Mouse (Mus musculus) naive thymus-derived CD4-positive, alpha-beta T cell, adult 5 months (primary cell): ENCODE measurements around the gene Ints12. TPM values are rescaled to one million over a fixed set of nuclear protein-coding genes. Genes with fewer than 3 reads are reported as not detected.

Source experiments
- polyA plus RNA-seq: library from polyadenylated mRNA; unstranded; fragments of 100-300 nt; shearing (Covaris generic); gene quantifications from one replicate; pipeline ENCODE4 v1.2.1, GENCODE M21; 2017

Gene Ints12
- polyA plus RNA-seq = 22.4 TPM

DNA sequence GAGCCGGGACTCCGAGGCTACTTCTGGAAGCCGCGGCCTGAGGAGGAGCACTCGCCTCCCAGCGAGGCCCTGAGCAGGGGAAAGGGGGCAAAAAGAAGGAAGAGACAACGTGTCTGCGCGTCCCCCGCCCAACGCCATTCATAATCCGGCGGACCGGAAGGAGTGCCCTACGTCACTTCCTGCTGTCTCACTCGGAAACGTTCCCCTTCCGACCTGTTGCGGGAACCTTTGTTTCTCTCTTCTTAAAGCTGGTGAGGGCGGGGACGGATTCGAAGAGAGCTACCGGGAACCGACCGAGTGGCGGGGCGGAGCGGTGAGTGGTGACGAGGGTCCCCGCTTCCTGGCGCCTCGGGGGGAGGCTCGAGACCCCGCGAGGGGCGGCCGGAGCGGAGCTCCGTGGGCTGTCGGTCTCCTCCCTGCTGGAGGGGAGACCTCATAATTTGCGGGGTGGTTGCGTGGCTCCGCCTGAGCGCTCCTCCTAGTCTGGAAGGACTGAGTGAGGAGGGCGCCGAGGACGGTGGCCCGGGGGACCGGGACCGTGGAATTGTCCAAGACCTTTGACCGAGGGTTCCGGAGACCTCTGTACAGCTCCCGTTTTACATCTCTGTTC lies at the start of gene Ints12, which contains the start of gene Gstcd:
Gene Ints12, plus strand, starts transcription at position 177 of the 610 bp plus-strand sequence.
Gene Gstcd, minus strand, starts transcription at position 370 of the 610 bp plus-strand sequence.

Other genes with a start within 250 kb of the Ints12 start
- 0.10 TPM for gene Npnt, start 141.5 kb upstream of the Ints12 start, polyA plus RNA-seq
- 8.4 TPM for gene Gstcd, start 193 bp downstream of the Ints12 start, polyA plus RNA-seq
- not detected for gene Arhgef38, start 143.1 kb downstream of the Ints12 start, polyA plus RNA-seq
- gene Ppa2, start 218.3 kb downstream of the Ints12 start, polyA plus RNA-seq = 34.3 TPM